Mouse (Mus musculus): ENCODE measurements at regions not wholly inside any gene's neighbourhood (a gene's known extent, or its start where the extent isn't known, plus 50 kb on each side); places are given as distances from the start of the nearest gene placed in this dataset.

- no peak for DNase-seq (ENCODE audit: extremely low read depth, insufficient read length, low spot score)
These were observed 59.4 kb upstream of the Rbms1 start for GRCm38 (mm10) chr2:61022411-61022810.

DNA sequence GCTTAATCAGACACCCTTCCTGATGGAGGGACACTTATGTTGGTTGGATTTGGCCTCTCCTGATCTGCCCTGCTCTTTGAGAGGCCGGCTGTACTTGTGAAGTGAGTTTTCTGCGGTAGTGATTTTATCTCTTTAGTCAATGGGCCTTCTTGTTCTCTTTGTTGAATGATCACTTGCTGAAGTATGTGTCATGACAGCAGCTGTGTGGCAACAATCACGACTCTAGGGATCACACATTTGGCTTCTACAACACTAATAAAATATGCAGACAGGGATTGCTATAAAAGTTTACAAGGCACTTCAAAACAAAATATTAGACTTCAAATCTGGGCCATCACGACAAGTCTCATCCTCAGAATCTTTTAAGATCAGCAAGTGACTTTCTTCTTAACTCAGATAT lies 57.8 kb upstream of the Rbms1 start:
- DNase-seq (ENCODE audit: extremely low read depth, insufficient read length, low spot score) = no peak

GRCm38 (mm10) chr2:61013006-61013405 lies 50.0 kb upstream of the Rbms1 start:
- DNase-seq (ENCODE audit: extremely low read depth, insufficient read length, low spot score) = no peak
